Mouse (Mus musculus) mammary gland, adult 2 months (tissue): ENCODE data around the gene Ccdc80. TPM values are rescaled to one million over a fixed set of nuclear protein-coding genes. Genes with fewer than 3 reads are reported as not detected.

Experiments used
- polyA plus RNA-seq: library from polyadenylated mRNA; depleted of rRNA; stranded (reverse); fragments of >200 nt; gene quantifications from 2 replicates; pipeline ENCODE4 v1.2.3, GENCODE M21; 2012; ENCODE audit warnings: low replicate concordance; rRNA removed

The Ccdc80 gene
- 145 and 192 TPM in 2 replicates for polyA plus RNA-seq

DNA sequence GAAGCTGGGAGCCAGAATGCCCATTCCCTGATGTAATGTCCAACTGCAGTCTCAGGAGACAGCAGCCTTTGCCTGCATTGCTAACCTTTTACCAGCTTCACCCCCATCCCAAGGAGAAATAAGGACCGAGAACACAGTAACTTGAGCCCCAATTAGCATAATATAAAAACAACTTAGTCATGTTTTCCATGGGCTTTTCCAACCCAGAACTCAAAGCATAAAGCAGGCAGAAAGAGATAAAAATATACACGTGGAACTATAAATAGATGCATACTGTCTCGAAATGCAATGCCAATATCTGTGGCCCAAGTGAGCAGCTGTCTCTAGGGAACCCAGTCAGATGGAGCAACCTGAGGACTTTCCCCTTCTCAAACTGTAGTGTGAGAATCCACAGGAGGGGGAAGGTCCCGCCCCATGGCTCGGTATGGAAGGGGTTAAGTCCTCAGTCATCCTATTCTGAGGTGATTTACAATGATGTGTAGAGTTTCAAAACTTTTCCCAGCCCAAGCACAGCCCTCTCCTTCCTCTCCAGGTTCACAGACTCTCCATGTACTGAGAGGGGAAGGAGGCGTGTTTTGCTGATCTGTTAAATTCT lies at the start of gene Ccdc80:
Gene Ccdc80, plus strand, starts transcription at position 266 of the 595 bp plus-strand sequence.

DNA sequence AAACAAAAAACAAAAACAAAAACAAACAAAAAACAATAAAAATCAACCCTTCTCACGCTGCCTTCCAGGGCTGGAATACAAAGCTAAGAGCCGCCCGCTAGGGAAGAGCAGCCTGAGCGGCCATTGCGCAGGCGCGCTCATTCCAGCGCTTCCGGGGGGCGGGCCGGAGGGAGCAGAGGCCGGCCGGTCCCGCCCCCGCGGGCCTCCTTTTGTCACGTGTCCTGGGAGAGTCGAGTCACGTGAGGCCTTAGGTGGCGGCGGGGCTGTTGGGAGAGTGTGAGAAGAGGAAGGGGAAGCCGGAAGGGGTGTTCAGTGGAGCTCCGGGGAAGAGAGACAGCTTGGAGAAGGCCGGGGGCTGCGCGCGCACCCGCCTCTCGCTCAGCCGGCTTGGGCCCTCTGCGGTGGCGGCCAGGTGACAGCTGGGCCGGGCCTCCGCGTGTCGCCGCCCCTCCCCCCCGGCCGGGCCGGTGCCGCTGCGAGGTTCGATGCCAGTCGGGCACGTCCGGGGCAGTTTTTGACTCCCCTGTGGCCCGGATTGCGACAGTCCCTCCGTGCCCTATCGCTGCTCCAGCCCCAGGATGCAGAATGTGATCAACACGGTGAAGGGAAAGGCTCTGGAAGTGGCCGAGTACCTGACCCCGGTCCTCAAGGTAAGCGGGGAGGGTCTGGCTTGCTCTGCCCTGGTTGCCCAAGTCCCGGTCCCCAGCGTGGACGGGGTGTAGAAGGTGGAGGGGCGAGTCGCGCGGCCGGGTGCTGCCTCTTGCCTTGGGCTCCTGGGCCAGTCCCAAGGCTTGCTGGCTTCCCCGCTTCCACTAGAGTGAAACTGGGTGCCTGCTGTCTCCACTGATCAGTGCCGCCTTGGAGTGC lies 65.6 kb downstream of the Ccdc80 start, which contains the start of the genes Slc35a5 and Atg3:
Gene Slc35a5, minus strand, starts transcription at position 185 of the 867 bp plus-strand sequence.
Gene Atg3, plus strand, starts transcription at position 264 of the 867 bp plus-strand sequence.

Other genes with a start within 250 kb of the Ccdc80 start
- gene Cd200r2, start 226.3 kb upstream of the Ccdc80 start, polyA plus RNA-seq = not detected in 2 replicates
- 0.18 and 0.85 TPM in 2 replicates for gene Cd200r3, start 149.7 kb upstream of the Ccdc80 start, polyA plus RNA-seq
- gene Slc35a5, start 65.3 kb downstream of the Ccdc80 start, polyA plus RNA-seq = 11.0 and 31.4 TPM in 2 replicates
- 11.5 and 36.2 TPM in 2 replicates for gene Atg3, start 65.4 kb downstream of the Ccdc80 start, polyA plus RNA-seq
- gene Btla, start 130.9 kb downstream of the Ccdc80 start, polyA plus RNA-seq = 8.8 and 13.5 TPM in 2 replicates